Mouse (Mus musculus) large intestine, adult 2 months (tissue): ENCODE data around the gene Nfe2l1. TPM values are rescaled to one million over a fixed set of nuclear protein-coding genes. Genes with fewer than 3 reads are reported as not detected.
A peak's percentile ranks its signal among the peaks of the same experiment; 100 is the strongest.
"Not testable (repeated sequence)": the region's sequence is repeated elsewhere in the genome, so short reads cannot be mapped to it uniquely, and the experiment has no call there.

Experiments
- DNase-seq: peaks from one replicate; pipeline ENCODE4 v3.0.0-alpha.2; 2012; ENCODE audit warnings: low read depth, low spot score
- WGBS: fragments of 180-500 bp; shearing (Covaris S2); methylation state at CpG from one replicate; pipeline ENCODE4 v1.1.7; 2018; 5-methylcytosine and 5-hydroxymethylcytosine counted together
- polyA plus RNA-seq: library from polyadenylated mRNA; depleted of rRNA; stranded (reverse); fragments of >200 nt; gene quantifications from 2 replicates; pipeline ENCODE4 v1.2.3, GENCODE M21; 2012

Gene Nfe2l1
- polyA plus RNA-seq, 1 experiment = 75.5 TPM

DNA sequence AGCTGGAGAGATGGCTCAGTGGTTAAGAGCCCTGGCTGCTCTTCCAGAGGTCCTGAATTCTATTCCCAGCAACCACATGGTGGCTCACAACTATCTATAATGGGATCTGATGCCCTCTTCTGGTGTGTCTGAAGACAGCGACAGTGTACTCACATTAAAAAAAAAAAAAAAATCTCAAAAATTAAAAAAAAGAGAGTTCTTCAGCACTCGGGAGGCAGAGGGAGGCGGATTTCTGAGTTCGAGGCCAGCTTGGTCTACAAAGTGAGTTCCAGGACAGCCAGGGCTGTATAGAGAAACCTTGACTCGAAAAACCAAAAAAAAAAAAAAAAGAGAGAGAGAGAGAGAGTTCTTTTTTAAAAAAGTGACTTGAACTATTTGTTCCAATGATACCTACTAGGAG lies 19.4 kb upstream of the Nfe2l1 start:
- not testable (repeated sequence) for DNase-seq
- 55% methylated on average over 5 of the region's 5 CpGs for WGBS

GRCm38 (mm10) chr11:96848694-96849093 lies 18.9 kb upstream of the Nfe2l1 start:
- no peak for DNase-seq
- WGBS = 72% methylated on average over 9 of the region's 9 CpGs

GRCm38 (mm10) chr11:96847240-96847639 lies 17.5 kb upstream of the Nfe2l1 start:
- 48% methylated on average over 3 of the region's 3 CpGs for WGBS
- no peak for DNase-seq

DNA sequence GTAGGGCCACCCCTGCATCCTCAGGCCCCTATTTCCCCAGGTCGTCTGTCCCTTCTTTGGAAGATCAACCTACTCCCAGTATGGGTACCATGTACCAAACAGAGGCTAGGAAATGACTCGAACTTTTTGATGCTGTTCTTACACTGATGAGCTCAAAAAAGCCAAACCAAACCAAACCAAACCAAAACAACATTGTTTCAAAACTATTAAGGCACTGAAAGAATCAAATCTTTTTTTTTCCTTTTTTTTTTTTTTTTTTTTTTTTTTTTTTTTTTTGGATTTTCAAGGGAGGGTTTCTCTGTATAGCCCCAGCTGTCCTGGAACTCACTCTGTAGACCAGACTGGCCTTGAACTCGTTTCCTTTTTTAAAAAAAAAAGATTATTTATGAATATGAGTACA lies 13.9 kb upstream of the Nfe2l1 start:
- WGBS = 60% methylated on average over 3 of the region's 3 CpGs
- no peak for DNase-seq

DNA sequence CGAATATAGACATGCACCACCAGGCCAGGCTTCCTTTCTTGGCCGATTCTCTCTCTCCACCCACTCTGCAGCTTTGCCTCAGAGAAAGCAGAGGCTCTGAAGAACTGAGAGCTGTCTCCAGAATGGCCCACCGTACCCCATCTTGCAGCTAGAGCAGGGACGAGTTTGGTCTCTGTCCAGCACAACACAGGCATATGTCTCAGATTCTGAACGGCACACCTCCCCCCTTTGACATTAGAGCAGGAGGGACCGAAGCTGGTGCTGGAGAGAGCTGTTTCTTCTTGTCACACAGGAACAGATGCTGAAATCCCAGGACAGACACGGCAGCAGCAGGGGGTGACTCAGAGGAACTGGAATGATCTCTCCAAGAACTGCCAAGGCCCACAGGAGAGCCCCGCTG lies 10.5 kb upstream of the Nfe2l1 start:
- 54% methylated on average over 8 of the region's 8 CpGs for WGBS

GRCm38 (mm10) chr11:96839877-96840276 lies 10.1 kb upstream of the Nfe2l1 start:
- 56% methylated on average over 3 of the region's 3 CpGs for WGBS
- no peak for DNase-seq

More for the DNA sequence above, 10.5 kb upstream of the Nfe2l1 start:
- no peak for DNase-seq

DNA sequence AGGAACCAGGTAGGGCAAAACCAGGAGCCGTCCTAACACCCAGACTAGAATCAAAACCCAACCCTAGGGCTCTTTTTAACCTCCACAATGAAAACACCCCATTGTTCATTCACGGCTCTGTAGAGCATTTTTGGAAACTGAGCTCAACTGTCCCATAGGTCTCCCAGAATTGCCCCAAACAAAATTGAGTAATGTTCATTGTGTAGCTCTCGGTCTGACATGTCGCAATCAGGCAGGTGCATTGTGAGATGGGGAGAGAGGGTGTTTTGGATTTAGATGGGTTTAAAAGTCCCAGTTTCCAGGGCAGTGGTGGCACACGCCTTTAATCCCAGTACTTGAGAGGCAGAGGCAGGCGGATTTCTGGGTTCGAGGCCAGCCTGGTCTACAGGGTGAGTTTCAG lies 9.7 kb upstream of the Nfe2l1 start:
- no peak for DNase-seq
- 79% methylated on average over 7 of the region's 7 CpGs for WGBS

- no peak for DNase-seq
Measured at GRCm38 (mm10) chr11:96838341-96838740, 8.6 kb upstream of the Nfe2l1 start.

DNA sequence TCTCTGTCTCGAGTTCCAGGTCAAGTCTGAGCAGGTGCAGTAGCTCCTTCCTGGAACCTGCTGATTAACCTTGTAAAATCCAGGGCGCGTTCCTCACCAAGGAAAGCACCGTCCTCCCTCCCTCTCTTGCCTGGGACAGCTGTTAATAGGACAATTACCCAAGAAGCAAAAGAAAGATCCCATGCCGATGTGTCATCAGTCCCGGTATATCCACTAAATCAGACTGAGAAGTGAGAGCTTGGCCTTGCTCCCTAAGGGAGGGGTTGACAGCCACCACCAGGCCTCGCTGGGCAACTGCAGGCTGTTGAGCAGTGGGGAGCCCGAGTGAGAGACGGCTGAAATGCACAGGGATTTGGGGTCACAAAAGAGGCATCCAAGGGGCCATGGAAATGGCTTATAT lies 7.5 kb upstream of the Nfe2l1 start:
- WGBS = 10% methylated on average over 9 of the region's 9 CpGs
- DNase-seq = peak; percentile 52

More at GRCm38 (mm10) chr11:96838341-96838740, 8.6 kb upstream of the Nfe2l1 start:
- 70% methylated on average over 4 of the region's 4 CpGs for WGBS

DNA sequence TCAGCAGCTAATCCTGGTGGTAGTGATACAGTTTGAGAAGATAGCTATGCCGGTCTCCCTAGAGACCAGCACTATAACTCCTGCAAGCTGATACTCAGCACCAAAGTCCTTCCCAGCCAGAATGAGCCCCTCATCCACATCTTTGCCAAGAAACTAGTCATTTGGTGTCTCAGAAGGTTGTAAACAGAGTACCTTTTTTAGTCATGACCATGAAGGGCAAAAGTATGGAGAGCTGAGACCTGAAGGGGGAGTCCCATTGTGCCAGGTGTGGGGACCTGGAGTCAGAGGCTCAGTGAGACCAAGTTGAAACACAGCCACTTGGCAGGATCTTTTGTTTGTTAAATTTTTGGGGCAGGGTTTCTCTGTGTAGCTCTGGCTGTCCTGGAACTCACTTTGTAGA lies 4.4 kb upstream of the Nfe2l1 start:
- DNase-seq = no peak
- WGBS = 100% methylated on average over 1 of the region's 1 CpGs

DNA sequence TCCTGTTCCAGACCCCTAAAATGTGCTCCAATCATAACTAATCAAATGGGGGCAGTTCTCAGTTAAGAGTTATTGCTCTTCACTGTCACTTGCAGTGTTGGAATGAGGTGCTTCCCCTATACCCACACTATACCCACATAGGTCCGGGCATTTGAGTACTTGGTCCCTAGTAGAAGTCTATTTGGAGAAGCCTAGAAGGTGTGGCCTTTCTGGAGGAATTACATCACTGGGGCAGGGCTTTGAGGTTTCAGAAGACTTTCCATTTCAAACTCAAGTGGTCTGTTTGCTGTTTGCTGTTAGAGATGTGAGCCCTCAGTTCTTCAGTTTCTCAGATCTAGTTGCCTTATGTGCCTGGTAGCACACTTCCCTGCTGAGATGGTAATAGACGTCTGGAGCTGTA lies 3.2 kb upstream of the Nfe2l1 start:
- 52% methylated on average over 2 of the region's 2 CpGs for WGBS
- no peak for DNase-seq

- 89% methylated on average over 3 of the region's 3 CpGs for WGBS
- DNase-seq = no peak
Measured at GRCm38 (mm10) chr11:96832541-96832940, 2.8 kb upstream of the Nfe2l1 start.

DNA sequence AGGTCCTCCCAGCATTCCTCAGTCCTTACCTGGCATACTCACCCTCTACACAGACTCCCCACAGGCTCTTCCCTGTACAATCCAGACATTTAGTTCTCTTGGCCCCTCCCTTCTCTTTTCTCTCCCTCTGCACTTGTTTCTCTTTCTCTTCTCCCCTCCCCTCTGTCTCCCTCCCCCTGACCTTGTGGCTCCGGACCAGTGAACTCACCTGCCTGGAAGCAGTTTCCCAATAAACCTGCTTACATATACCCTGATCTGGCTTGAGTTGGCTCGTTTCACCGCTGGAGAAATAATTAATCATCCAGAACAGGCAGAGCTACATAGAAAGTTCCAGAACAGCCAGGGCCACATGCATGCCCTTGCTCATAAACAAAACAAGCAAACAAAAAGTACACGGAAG lies 1.7 kb upstream of the Nfe2l1 start:
- WGBS = 25% methylated on average over 4 of the region's 4 CpGs
- no peak for DNase-seq

GRCm38 (mm10) chr11:96830539-96831216 lies 910 bp upstream of the Nfe2l1 start:
- no peak for DNase-seq
- 15% methylated on average over 13 of the region's 13 CpGs for WGBS

DNA sequence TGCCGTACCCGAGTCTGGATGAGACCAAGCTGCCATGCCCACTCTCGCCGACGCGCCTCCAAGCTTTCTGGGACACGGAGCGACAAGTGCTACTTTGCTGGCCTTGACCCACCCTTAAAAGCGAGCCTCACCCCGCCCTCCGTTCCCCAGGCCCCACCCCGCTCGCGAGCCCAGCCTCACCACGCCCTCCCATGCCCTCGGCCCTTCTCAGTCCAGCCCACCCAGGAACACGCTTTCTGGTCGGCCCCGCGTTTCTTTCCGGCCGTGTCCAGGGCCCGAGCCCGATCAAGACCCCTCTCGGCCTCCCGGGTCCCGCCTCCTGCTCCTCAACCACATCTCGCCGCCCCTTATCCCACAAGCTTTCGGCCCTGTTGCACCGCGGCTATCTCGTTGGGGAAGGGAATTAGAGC lies 360 bp downstream of the Nfe2l1 start:
- DNase-seq = peak; percentile 64
- WGBS = under 1% methylated on average over 33 of the region's 33 CpGs

DNA sequence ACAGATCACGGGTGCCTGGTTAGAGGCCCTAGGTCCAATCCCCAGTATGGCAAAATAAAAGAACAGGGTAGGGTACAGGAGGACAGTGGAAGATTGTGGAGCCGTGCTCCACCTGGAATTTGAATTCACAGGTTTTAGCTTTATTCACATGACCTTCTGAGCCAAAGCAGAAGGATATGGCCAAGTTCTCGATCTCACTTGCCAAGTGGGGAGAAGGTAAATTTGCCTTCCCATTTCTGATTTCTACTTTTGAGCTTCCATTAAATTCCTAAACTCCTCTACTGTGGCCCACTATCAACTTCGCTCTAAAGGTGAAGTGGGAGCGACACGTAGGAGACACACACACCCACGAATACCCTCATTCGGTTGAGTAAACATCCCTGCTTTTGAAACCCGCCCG lies 887 bp downstream of the Nfe2l1 start:
- no peak for DNase-seq
- under 1% methylated on average over 10 of the region's 10 CpGs for WGBS

DNA sequence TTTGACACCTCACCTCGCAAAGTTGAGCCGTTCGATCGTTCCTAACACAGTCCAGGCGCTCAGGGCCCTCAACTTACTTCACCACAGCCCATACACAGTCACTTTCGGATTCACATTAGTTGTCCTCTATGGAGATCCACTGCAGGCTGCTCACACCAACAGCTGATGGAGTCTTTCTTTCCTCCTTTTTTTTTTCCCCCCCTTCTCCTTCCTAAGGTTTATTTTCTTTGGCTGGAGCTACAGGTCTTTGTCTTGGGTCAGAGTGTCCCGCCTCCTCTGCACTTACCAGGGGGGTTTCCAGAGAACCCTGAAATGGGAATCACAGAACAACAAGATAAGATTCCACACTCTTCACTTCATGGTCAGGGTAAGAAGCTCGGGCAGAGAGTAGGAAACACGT lies 1.9 kb downstream of the Nfe2l1 start:
- 41% methylated on average over 9 of the region's 9 CpGs for WGBS

GRCm38 (mm10) chr11:96827062-96827581 lies 2.6 kb downstream of the Nfe2l1 start:
- no peak for DNase-seq
- whole genome bisulfite sequencing = 46% methylated on average over 12 of the region's 12 CpGs

More for the DNA sequence above, 1.9 kb downstream of the Nfe2l1 start:
- no peak for DNase-seq

- 37% methylated on average over 2 of the region's 2 CpGs for WGBS
- no peak for DNase-seq
Measured at GRCm38 (mm10) chr11:96826481-96826880, 3.3 kb downstream of the Nfe2l1 start.

DNA sequence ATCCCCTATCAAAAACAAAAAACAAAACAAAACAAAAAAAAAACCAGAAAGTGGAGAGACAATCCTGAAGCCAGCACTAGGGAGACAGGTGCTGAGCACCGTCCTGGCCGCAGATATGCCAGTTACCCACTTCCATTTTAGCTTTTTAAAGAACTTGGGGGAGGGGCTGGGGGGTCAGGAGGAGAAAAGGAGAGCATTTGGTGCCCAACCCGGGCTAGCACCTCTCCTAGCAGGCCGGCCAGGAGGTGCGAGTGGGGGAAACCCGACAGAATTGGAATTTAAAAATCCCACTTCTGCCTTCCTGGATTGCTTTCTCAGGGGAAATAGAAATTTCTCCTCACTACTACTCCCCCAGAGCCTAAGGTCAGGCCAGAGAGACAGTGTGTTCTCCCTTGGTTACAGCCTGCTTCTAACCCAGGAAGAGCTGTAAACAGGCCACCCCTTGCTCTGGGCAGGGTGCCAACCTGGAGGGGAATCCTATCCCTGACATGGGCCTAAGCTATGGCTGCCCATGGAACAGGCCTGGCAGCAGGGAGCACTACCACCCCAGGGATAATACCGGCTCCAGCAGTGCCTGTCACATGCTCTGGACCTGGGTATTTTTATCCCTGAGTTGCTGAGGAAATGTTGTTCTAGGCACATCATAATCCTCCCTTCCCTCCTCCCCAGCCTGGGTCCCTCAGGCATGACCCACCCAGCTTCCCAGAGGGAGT lies 4.8 kb downstream of the Nfe2l1 start:
- DNase-seq = no peak
- 39% methylated on average over 7 of the region's 7 CpGs for WGBS
